Mouse (Mus musculus) midbrain, embryonic 10.5 days (tissue): ENCODE measurements around the gene Ddah1. TPM values are rescaled to one million over a fixed set of nuclear protein-coding genes. Genes with fewer than 3 reads are reported as not detected.

ENCODE experiments used
- DNase-seq: peaks from one replicate; pipeline ENCODE4 v3.0.0-alpha.2; 2017; ENCODE audit warnings: low spot score
- H3K27ac ChIP-seq: fragments of 300-500 bp; sonication (generic); replicated peaks from 2 replicates; pipeline ENCODE4 v1.5.1; 2016; ENCODE audit warnings: mild to moderate bottlenecking
- H3K27me3 ChIP-seq: fragments of 300-500 bp; sonication (generic); 2 replicates; pipeline ENCODE4 v1.6.1; 2016; ENCODE audit warnings: low read depth, mild to moderate bottlenecking; ENCODE audit not compliant: poor library complexity, severe bottlenecking
- H3K36me3 ChIP-seq: fragments of 300-500 bp; sonication (generic); 2 replicates; pipeline ENCODE4 v1.6.1; 2016; ENCODE audit warnings: mild to moderate bottlenecking, moderate library complexity
- H3K4me1 ChIP-seq: fragments of 300-500 bp; sonication (generic); 2 replicates; pipeline ENCODE4 v1.6.1; 2016
- H3K4me3 ChIP-seq: fragments of 300-500 bp; sonication (generic); 2 replicates; pipeline ENCODE4 v1.5.1; 2016; ENCODE audit warnings: mild to moderate bottlenecking, moderate library complexity
- H3K9me3 ChIP-seq: fragments of 300-500 bp; sonication (generic); replicated peaks from 2 replicates; pipeline ENCODE4 v1.6.1; 2016; ENCODE audit warnings: mild to moderate bottlenecking
- whole genome bisulfite sequencing: fragments of 180-500 bp; shearing (Covaris S2); methylation state at CpG from one replicate; pipeline ENCODE4 v1.1.7; 2016; 5-methylcytosine and 5-hydroxymethylcytosine counted together
- polyA plus RNA-seq: library from polyadenylated mRNA; unstranded; fragments of >200 nt; fragmentation: Nextera tagmentation; extraction: Ambion mirVana; gene quantifications from 2 replicates; pipeline ENCODE4 v1.2.1, GENCODE M21; 2016

The Ddah1 gene
- polyA plus RNA-seq, 1 experiment from 2014 or later, result 24.0 TPM

GRCm38 (mm10) chr3:145775236-145775635 is 16.8 kb downstream of the Ddah1 start:
- peaks cover 15% of the 10 kb centered on the region for H3K4me1 ChIP-seq
- no peaks in the 10 kb centered on the region for H3K9me3 ChIP-seq
- no peak overlapping the region for H3K27ac ChIP-seq
- no peaks in the 10 kb centered on the region for H3K36me3 ChIP-seq
- H3K27me3 ChIP-seq, result no peaks in the 10 kb centered on the region
- no peak for DNase-seq
- 42% methylated on average over 5 of the region's 5 CpGs for WGBS
- no peak overlapping the region for H3K4me3 ChIP-seq

- Histone ChIP-seq H3K4me1 (peaks cover 15% of the 10 kb centered on the region), H3K27me3 (no peaks in the 10 kb centered on the region), H3K9me3 (no peaks in the 10 kb centered on the region), H3K27ac (no peak overlapping the region), H3K4me3 (no peak overlapping the region), H3K36me3 (no peaks in the 10 kb centered on the region)
- 91% methylated on average over 5 of the region's 5 CpGs for WGBS
- no peak for DNase-seq
Observed at GRCm38 (mm10) chr3:145775862-145776261, 17.4 kb downstream of the Ddah1 start.

GRCm38 (mm10) chr3:145777006-145777405 is 18.5 kb downstream of the Ddah1 start:
- WGBS, result 94% methylated on average over 15 of the region's 15 CpGs

GRCm38 (mm10) chr3:145778406-145778922 is 20.0 kb downstream of the Ddah1 start:
- no peak for DNase-seq
- Histone ChIP-seq H3K27me3 (no peaks in the 10 kb centered on the region), H3K9me3 (no peaks in the 10 kb centered on the region), H3K4me3 (no peak overlapping the region), H3K36me3 (no peaks in the 10 kb centered on the region), H3K4me1 (peaks cover 15% of the 10 kb centered on the region), H3K27ac (no peak overlapping the region)
- WGBS, result 85% methylated on average over 6 of the region's 6 CpGs

More at GRCm38 (mm10) chr3:145777006-145777405, 18.5 kb downstream of the Ddah1 start:
- DNase-seq, result no peak
- Histone ChIP-seq H3K9me3 (no peaks in the 10 kb centered on the region), H3K27me3 (no peaks in the 10 kb centered on the region), H3K27ac (no peak overlapping the region), H3K4me1 (peaks cover 15% of the 10 kb centered on the region), H3K36me3 (no peaks in the 10 kb centered on the region), H3K4me3 (no peak overlapping the region)

- H3K27ac ChIP-seq, result no peak overlapping the region
- WGBS, result 79% methylated on average over 5 of the region's 5 CpGs
- H3K4me1 ChIP-seq, result peaks cover 15% of the 10 kb centered on the region
- H3K4me3 ChIP-seq, result no peak overlapping the region
- no peak for DNase-seq
- H3K27me3 ChIP-seq, result no peaks in the 10 kb centered on the region
- H3K36me3 ChIP-seq, result no peaks in the 10 kb centered on the region
- H3K9me3 ChIP-seq, result no peaks in the 10 kb centered on the region
Observed at GRCm38 (mm10) chr3:145779279-145779973, 21.0 kb downstream of the Ddah1 start.

GRCm38 (mm10) chr3:145780784-145781442 is 22.4 kb downstream of the Ddah1 start:
- Histone ChIP-seq H3K36me3 (no peaks in the 10 kb centered on the region), H3K27me3 (no peaks in the 10 kb centered on the region), H3K4me3 (no peak overlapping the region), H3K27ac (no peak overlapping the region), H3K4me1 (peaks cover under 1% of the 10 kb centered on the region; the same call in 1 of the 2 replicates), H3K9me3 (no peaks in the 10 kb centered on the region)
- 82% methylated on average over 14 of the region's 14 CpGs for WGBS
- DNase-seq, result no peak

GRCm38 (mm10) chr3:145785244-145785643 is 26.8 kb downstream of the Ddah1 start:
- Histone ChIP-seq H3K4me3 (no peak overlapping the region), H3K27ac (no peak overlapping the region), H3K27me3 (no peaks in the 10 kb centered on the region), H3K9me3 (no peaks in the 10 kb centered on the region), H3K4me1 (no peaks in the 10 kb centered on the region), H3K36me3 (no peaks in the 10 kb centered on the region)
- 67% methylated on average over 7 of the region's 7 CpGs for WGBS
- DNase-seq, result no peak

GRCm38 (mm10) chr3:145787303-145787702 is 28.8 kb downstream of the Ddah1 start:
- H3K4me1 ChIP-seq, result no peaks in the 10 kb centered on the region
- no peak overlapping the region for H3K4me3 ChIP-seq
- DNase-seq, result no peak
- no peaks in the 10 kb centered on the region for H3K36me3 ChIP-seq
- no peaks in the 10 kb centered on the region for H3K27me3 ChIP-seq
- WGBS, result 89% methylated on average over 9 of the region's 9 CpGs
- H3K27ac ChIP-seq, result no peak overlapping the region
- no peaks in the 10 kb centered on the region for H3K9me3 ChIP-seq

- H3K27ac ChIP-seq, result no peak overlapping the region
- no peaks in the 10 kb centered on the region for H3K27me3 ChIP-seq
- WGBS, result 96% methylated on average over 7 of the region's 7 CpGs
- H3K4me1 ChIP-seq, result no peaks in the 10 kb centered on the region
- no peak overlapping the region for H3K4me3 ChIP-seq
- no peak for DNase-seq
- H3K9me3 ChIP-seq, result 0 out of 2 replicates have a peak, but pooled peaks cover 3% of the 10 kb centered on the region
- no peaks in the 10 kb centered on the region for H3K36me3 ChIP-seq
Observed at GRCm38 (mm10) chr3:145789114-145789513, 30.6 kb downstream of the Ddah1 start.

GRCm38 (mm10) chr3:145790233-145790632 is 31.8 kb downstream of the Ddah1 start:
- no peaks in the 10 kb centered on the region for H3K4me1 ChIP-seq
- no peak overlapping the region for H3K4me3 ChIP-seq
- no peak for DNase-seq
- H3K27ac ChIP-seq, result no peak overlapping the region
- H3K27me3 ChIP-seq, result no peaks in the 10 kb centered on the region
- H3K9me3 ChIP-seq, result 0 out of 2 replicates have a peak, but pooled peaks cover 3% of the 10 kb centered on the region
- H3K36me3 ChIP-seq, result no peaks in the 10 kb centered on the region
- 88% methylated on average over 3 of the region's 3 CpGs for WGBS

- no peak for DNase-seq
- 93% methylated on average over 4 of the region's 4 CpGs for WGBS
Observed at GRCm38 (mm10) chr3:145790709-145791108, 32.2 kb downstream of the Ddah1 start.

GRCm38 (mm10) chr3:145794355-145794754 is 35.9 kb downstream of the Ddah1 start:
- Histone ChIP-seq H3K4me3 (no peak overlapping the region), H3K4me1 (peaks cover 4% of the 10 kb centered on the region), H3K36me3 (no peaks in the 10 kb centered on the region), H3K27ac (no peak overlapping the region), H3K27me3 (no peaks in the 10 kb centered on the region), H3K9me3 (0 out of 2 replicates have a peak, but pooled peaks cover 3% of the 10 kb centered on the region)
- 91% methylated on average over 10 of the region's 10 CpGs for WGBS
- no peak for DNase-seq

More at GRCm38 (mm10) chr3:145790709-145791108, 32.2 kb downstream of the Ddah1 start:
- Histone ChIP-seq H3K27me3 (no peaks in the 10 kb centered on the region), H3K27ac (no peak overlapping the region), H3K4me1 (no peaks in the 10 kb centered on the region), H3K9me3 (0 out of 2 replicates have a peak, but pooled peaks cover 3% of the 10 kb centered on the region), H3K36me3 (no peaks in the 10 kb centered on the region), H3K4me3 (no peak overlapping the region)

- no peak overlapping the region for H3K27ac ChIP-seq
Observed at GRCm38 (mm10) chr3:145795896-145796295, 37.4 kb downstream of the Ddah1 start.

More at GRCm38 (mm10) chr3:145795896-145796295, 37.4 kb downstream of the Ddah1 start:
- no peaks in the 10 kb centered on the region for H3K27me3 ChIP-seq
- WGBS, result 83% methylated on average over 7 of the region's 7 CpGs
- no peak for DNase-seq
- no peak overlapping the region for H3K4me3 ChIP-seq
- no peaks in the 10 kb centered on the region for H3K36me3 ChIP-seq
- 0 out of 2 replicates have a peak, but pooled peaks cover 3% of the 10 kb centered on the region for H3K9me3 ChIP-seq
- H3K4me1 ChIP-seq, result peaks cover 4% of the 10 kb centered on the region
